Mouse (Mus musculus) midbrain, embryonic 12.5 days (tissue): ENCODE data around the gene Nrtn. TPM values are rescaled to one million over a fixed set of nuclear protein-coding genes. Genes with fewer than 3 reads are reported as not detected.

ENCODE experiments used
- ATAC-seq: fragments of 200-750 bp; cut with Nextera tagmentation; 2 replicates; pipeline ENCODE4 v1.8.0; 2017; ENCODE audit warnings: low read depth, moderate TSS enrichment, moderate library complexity; ENCODE audit not compliant: low FRiP score
- H3K27ac ChIP-seq: fragments of 300-500 bp; sonication (generic); replicated peaks from 2 replicates; pipeline ENCODE4 v1.5.1; 2016; ENCODE audit warnings: mild to moderate bottlenecking
- H3K27me3 ChIP-seq: fragments of 300-500 bp; sonication (generic); 2 replicates; pipeline ENCODE4 v1.6.1; 2016; ENCODE audit warnings: mild to moderate bottlenecking
- H3K36me3 ChIP-seq: fragments of 300-500 bp; sonication (generic); 2 replicates; pipeline ENCODE4 v1.6.1; 2016
- H3K4me1 ChIP-seq: fragments of 300-500 bp; sonication (generic); 2 replicates; pipeline ENCODE4 v1.6.1; 2016
- H3K4me2 ChIP-seq: fragments of 300-500 bp; sonication (generic); replicated peaks from 2 replicates; pipeline ENCODE4 v1.6.1; 2016; ENCODE audit warnings: mild to moderate bottlenecking, moderate library complexity
- H3K4me3 ChIP-seq: fragments of 300-500 bp; sonication (generic); 2 replicates; pipeline ENCODE4 v1.5.1; 2016; ENCODE audit warnings: mild to moderate bottlenecking
- H3K9ac ChIP-seq: fragments of 300-500 bp; sonication (generic); replicated peaks from 2 replicates; pipeline ENCODE4 v1.6.1; 2016; ENCODE audit warnings: mild to moderate bottlenecking, moderate library complexity
- H3K9me3 ChIP-seq: fragments of 300-500 bp; sonication (generic); 2 replicates; pipeline ENCODE4 v1.6.1; 2016; ENCODE audit warnings: mild to moderate bottlenecking
- WGBS: fragments of 180-500 bp; shearing (Covaris S2); methylation state at CpG from one replicate; pipeline ENCODE4 v1.1.7; 2016; 5-methylcytosine and 5-hydroxymethylcytosine counted together
- polyA plus RNA-seq: library from polyadenylated mRNA; unstranded; fragments of >200 nt; fragmentation: Nextera tagmentation; extraction: Ambion mirVana; gene quantifications from 2 replicates; pipeline ENCODE4 v1.2.1, GENCODE M21; 2016

Nrtn gene
- polyA plus RNA-seq, 1 experiment from 2014 or later = 8.8 TPM

DNA sequence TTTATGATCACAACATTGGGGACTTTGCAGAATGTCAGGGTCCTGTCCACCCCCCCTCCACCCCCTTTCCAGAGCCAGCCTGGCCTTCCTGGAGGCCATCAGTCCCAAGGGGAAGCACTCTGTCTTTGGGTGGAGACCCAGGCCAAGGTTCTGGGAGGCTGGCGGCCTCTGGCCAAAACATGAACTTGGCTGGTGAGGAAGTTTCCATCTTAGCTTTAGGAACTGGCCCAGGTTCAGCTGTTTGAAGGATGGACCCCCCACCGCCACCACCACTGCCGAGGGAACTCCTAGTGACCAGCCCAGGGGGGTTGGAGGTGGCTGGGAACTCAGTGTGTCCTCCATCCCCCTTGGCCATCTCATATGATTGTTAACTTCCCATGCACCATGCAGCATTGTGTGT, 3.7 kb upstream of the Nrtn start:
- Histone ChIP-seq H3K9ac (no peak overlapping the region), H3K9me3 (no peaks in the 10 kb centered on the region), H3K27me3 (peaks cover 54% of the 10 kb centered on the region), H3K27ac (0 out of 2 replicates have a peak overlapping the region, but pooled peaks have one; percentile 95), H3K4me3 (no peak overlapping the region), H3K4me1 (peaks cover 42% of the 10 kb centered on the region), H3K4me2 (0 out of 2 replicates have a peak overlapping the region, but pooled peaks have one; percentile 69), H3K36me3 (no peaks in the 10 kb centered on the region)
- WGBS = 76% methylated on average over 3 of the region's 3 CpGs
- no peak for ATAC-seq

DNA sequence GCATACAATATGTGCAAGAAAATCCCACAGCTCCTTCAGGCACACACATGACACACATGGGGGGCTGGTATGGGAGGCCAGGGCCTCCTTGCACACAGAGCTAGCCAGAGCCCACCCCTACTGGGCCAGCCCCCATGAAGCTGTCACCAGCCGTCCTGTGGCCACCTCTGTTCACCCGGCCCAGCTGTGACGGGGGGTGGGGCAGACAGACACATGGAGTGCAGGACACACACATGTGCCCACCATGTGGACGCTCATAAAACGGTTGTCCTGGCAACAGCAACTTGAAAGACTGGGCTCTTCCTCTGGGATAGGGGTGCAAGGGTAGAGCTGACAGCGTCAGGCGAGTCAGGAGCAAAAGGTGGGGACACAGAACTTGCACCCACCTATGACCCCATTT, 1.9 kb upstream of the Nrtn start:
- no peaks in the 10 kb centered on the region for H3K9me3 ChIP-seq
- H3K4me2 ChIP-seq = no peak overlapping the region
- ATAC-seq = no peak
- H3K27ac ChIP-seq = no peak overlapping the region
- WGBS = 57% methylated on average over 7 of the region's 7 CpGs
- peaks cover 35% of the 10 kb centered on the region for H3K4me1 ChIP-seq
- no peak overlapping the region for H3K4me3 ChIP-seq
- peak overlapping the region; percentile 2; the same call in 1 of the 2 replicates for H3K9ac ChIP-seq
- H3K36me3 ChIP-seq = no peaks in the 10 kb centered on the region
- H3K27me3 ChIP-seq = peaks cover 72% of the 10 kb centered on the region

GRCm38 (mm10) chr17:56758132-56758531, 802 bp upstream of the Nrtn start:
- no peaks in the 10 kb centered on the region for H3K9me3 ChIP-seq
- no peak overlapping the region for H3K9ac ChIP-seq
- H3K4me1 ChIP-seq = peaks cover 35% of the 10 kb centered on the region
- no peaks in the 10 kb centered on the region for H3K36me3 ChIP-seq
- 4% methylated on average over 12 of the region's 12 CpGs for WGBS
- H3K4me2 ChIP-seq = 0 out of 2 replicates have a peak overlapping the region, but pooled peaks have one; percentile 57
- no peak overlapping the region for H3K4me3 ChIP-seq
- no peak overlapping the region for H3K27ac ChIP-seq
- no peak for ATAC-seq
- peaks cover 83% of the 10 kb centered on the region for H3K27me3 ChIP-seq

DNA sequence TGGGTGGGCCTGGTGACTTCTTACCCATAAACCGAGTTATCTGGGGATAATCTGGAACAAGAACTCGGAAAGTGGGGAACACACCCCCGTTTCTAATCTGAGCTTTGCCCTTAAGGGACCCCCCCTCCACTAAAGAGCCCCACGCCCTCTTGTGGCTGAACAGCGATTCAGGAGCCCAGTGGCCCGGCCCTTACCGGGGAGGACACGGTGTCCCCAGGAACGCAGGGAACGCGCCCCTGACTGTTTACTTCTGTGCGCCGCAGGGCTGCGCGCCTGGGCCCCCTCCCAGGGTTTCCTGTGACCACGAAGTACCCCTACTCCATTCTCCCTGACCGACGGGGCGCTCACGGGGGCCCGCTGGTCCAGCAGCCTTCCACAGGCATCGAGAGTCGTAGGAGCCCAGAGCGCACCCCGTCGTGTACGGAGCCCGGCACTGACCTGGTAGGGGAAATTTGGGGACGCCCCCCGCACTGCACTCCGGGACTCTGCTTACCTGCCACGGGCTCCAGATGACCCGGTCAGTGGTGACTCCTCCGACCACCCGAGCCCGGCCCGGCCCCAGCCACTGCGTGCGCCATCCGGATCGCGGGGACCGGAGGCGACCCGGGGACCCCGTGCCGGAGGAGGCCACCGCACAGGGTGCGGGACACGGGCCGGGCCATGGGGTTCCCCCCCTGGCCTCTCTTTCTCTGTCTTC, 479 bp downstream of the Nrtn start:
- Histone ChIP-seq H3K9ac (peak overlapping the region; percentile 28), H3K36me3 (no peaks in the 10 kb centered on the region), H3K9me3 (no peaks in the 10 kb centered on the region), H3K4me1 (peaks cover 23% of the 10 kb centered on the region), H3K27me3 (peaks cover 96% of the 10 kb centered on the region), H3K4me2 (peak overlapping the region; percentile 57), H3K4me3 (peak overlapping the region; percentile 41), H3K27ac (no peak overlapping the region)
- 3% methylated on average over 41 of the region's 51 CpGs for WGBS
- peak; percentile 9; the same call in 1 of the 2 replicates for ATAC-seq

GRCm38 (mm10) chr17:56754271-56755185, 2.8 kb downstream of the Nrtn start:
- no peak overlapping the region for H3K4me2 ChIP-seq
- H3K4me3 ChIP-seq = no peak overlapping the region
- H3K4me1 ChIP-seq = peaks cover 17% of the 10 kb centered on the region
- no peak overlapping the region for H3K9ac ChIP-seq
- no peak for ATAC-seq
- 15% methylated on average over 36 of the region's 36 CpGs for WGBS
- no peak overlapping the region for H3K27ac ChIP-seq
- no peaks in the 10 kb centered on the region for H3K36me3 ChIP-seq
- H3K9me3 ChIP-seq = no peaks in the 10 kb centered on the region
- H3K27me3 ChIP-seq = peaks cover 100% of the 10 kb centered on the region

GRCm38 (mm10) chr17:56753452-56753851, 3.9 kb downstream of the Nrtn start:
- WGBS = 25% methylated on average over 15 of the region's 15 CpGs
- no peak overlapping the region for H3K9ac ChIP-seq
- H3K27me3 ChIP-seq = peaks cover 89% of the 10 kb centered on the region
- ATAC-seq = no peak
- no peaks in the 10 kb centered on the region for H3K9me3 ChIP-seq
- H3K4me1 ChIP-seq = peaks cover 13% of the 10 kb centered on the region
- H3K4me2 ChIP-seq = no peak overlapping the region
- no peak overlapping the region for H3K27ac ChIP-seq
- H3K36me3 ChIP-seq = no peaks in the 10 kb centered on the region
- no peak overlapping the region for H3K4me3 ChIP-seq

DNA sequence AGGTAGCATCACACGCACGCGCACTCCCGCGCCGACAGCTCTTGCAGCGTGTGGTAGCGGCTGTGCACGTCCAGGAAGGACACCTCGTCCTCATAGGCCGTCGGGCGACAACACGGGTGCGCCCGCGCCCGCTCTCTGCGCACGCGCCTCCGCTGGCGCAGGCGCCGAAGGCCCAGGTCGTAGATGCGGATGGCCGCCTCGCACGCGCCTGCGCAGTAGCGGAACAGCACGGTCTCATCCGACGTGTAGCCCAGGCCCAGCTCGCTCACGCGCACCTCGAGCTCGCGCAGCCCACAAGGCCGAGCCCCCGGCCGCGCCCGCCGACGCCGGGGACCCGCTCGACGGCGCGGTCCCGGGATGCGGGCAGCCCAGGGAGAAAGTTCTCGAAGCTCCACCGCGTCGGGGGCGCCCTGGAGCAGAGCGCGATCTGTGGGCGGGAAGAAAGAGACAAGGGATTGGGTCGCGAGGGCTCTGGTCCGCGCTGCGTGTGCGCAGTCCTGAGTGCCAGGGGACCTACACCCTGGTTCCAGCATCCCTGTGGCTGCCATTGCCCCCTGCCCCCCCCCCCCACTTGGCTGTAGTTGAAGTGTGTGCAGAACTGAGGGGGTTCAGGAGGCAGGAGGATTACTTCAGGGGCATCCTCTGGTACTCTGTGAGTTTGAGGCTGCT, 5.8 kb downstream of the Nrtn start:
- H3K4me3 ChIP-seq = peak overlapping the region; percentile 31
- no peaks in the 10 kb centered on the region for H3K36me3 ChIP-seq
- peak overlapping the region; percentile 36 for H3K4me2 ChIP-seq
- 20% methylated on average over 71 of the region's 71 CpGs for WGBS
- H3K4me1 ChIP-seq = no peaks in the 10 kb centered on the region
- ATAC-seq = peak; percentile 71
- no peak overlapping the region for H3K9ac ChIP-seq
- H3K9me3 ChIP-seq = no peaks in the 10 kb centered on the region
- peaks cover 80% of the 10 kb centered on the region for H3K27me3 ChIP-seq
- H3K27ac ChIP-seq = no peak overlapping the region

- Histone ChIP-seq H3K4me3 (no peak overlapping the region), H3K36me3 (no peaks in the 10 kb centered on the region), H3K9ac (no peak overlapping the region), H3K27ac (no peak overlapping the region), H3K27me3 (peaks cover 10% of the 10 kb centered on the region), H3K9me3 (no peaks in the 10 kb centered on the region), H3K4me2 (no peak overlapping the region), H3K4me1 (no peaks in the 10 kb centered on the region)
- no peak for ATAC-seq
- WGBS = 69% methylated on average over 5 of the region's 5 CpGs
These were observed 13.2 kb downstream of the Nrtn start for GRCm38 (mm10) chr17:56744173-56744572.

- H3K36me3 ChIP-seq = no peaks in the 10 kb centered on the region
- no peaks in the 10 kb centered on the region for H3K4me1 ChIP-seq
- H3K27me3 ChIP-seq = peaks cover 6% of the 10 kb centered on the region; the same call in 1 of the 2 replicates
- no peak overlapping the region for H3K27ac ChIP-seq
- H3K4me2 ChIP-seq = no peak overlapping the region
- 86% methylated on average over 17 of the region's 17 CpGs for WGBS
- no peak for ATAC-seq
- H3K9ac ChIP-seq = no peak overlapping the region
- no peaks in the 10 kb centered on the region for H3K9me3 ChIP-seq
- no peak overlapping the region for H3K4me3 ChIP-seq
These were observed 16.6 kb downstream of the Nrtn start for GRCm38 (mm10) chr17:56740788-56741160.

GRCm38 (mm10) chr17:56740118-56740787, 17.1 kb downstream of the Nrtn start:
- no peak for ATAC-seq
- no peaks in the 10 kb centered on the region for H3K36me3 ChIP-seq
- WGBS = 86% methylated on average over 17 of the region's 17 CpGs
- no peaks in the 10 kb centered on the region for H3K4me1 ChIP-seq
- H3K27me3 ChIP-seq = peaks cover 6% of the 10 kb centered on the region; the same call in 1 of the 2 replicates
- H3K9ac ChIP-seq = no peak overlapping the region
- no peak overlapping the region for H3K4me3 ChIP-seq
- no peak overlapping the region for H3K27ac ChIP-seq
- no peak overlapping the region for H3K4me2 ChIP-seq
- no peaks in the 10 kb centered on the region for H3K9me3 ChIP-seq

DNA sequence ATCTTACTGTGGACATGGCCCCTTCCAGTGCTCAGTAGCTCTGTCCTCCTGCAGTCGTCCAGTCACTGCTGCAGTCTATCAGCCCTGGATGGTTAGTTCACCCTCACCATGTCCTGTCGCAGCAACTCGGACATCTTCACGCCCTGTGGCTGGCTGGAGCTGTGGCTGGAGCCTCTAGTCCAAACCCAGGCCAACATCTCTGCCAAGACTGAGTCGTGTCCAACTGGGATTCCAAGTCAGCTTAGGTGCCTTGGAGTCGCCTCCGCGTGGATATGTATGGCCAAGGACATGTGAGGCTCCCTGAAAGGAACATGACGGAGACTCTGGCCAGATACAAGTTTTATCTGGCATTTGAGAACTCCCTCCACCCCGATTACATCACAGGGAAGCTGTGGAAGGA, 19.1 kb downstream of the Nrtn start:
- no peaks in the 10 kb centered on the region for H3K4me1 ChIP-seq
- no peak overlapping the region for H3K27ac ChIP-seq
- no peaks in the 10 kb centered on the region for H3K36me3 ChIP-seq
- no peaks in the 10 kb centered on the region for H3K9me3 ChIP-seq
- 79% methylated on average over 10 of the region's 10 CpGs for WGBS
- H3K4me2 ChIP-seq = no peak overlapping the region
- H3K9ac ChIP-seq = no peak overlapping the region
- no peak overlapping the region for H3K4me3 ChIP-seq
- peaks cover 6% of the 10 kb centered on the region; the same call in 1 of the 2 replicates for H3K27me3 ChIP-seq
- no peak for ATAC-seq
